In the genomic region with DNA sequence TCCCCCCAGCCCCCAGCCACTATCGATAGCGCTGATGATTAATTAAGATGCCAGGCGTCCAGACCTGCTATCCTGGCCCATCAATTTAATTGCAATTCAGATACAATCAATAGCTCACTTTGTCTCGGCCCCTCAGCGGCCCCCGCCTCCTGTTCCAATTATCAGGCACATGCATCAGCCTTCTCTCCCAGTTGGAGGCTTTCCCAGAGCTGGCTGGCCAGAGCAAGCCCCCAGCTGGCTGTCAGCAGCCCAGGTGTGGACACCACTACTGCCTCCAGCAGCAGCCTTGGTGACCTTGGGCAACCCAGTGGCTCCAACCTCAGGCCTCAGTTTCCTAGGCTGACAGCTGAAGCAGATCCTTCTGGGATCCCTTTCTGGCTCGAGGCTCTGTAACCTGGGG, we compare ENCODE assay signal across 16 mouse cellular contexts. TPM values are rescaled to one million over a fixed set of nuclear protein-coding genes. Genes with fewer than 3 reads are reported as not detected.
A peak's percentile ranks its signal among the peaks of the same experiment; 100 is the strongest.
DNase-seq lines count a peak whose midpoint lies in the region; ATAC-seq and TF ChIP-seq lines count a peak whose summit lies in the region.
"Had no signal": no experiment of that assay in that cellular context is flagged by ENCODE, and none has a peak within 500 bp of the region (broad histone marks: within the 10 kb centered on the region; RNA-seq: fewer than 3 reads in every experiment).

No protein-coding gene starts in this region.

- peak; percentile 58 for DNase-seq in kidney, adult 2 months
- DNase-seq in retina, postnatal 1 day, result peak; percentile 68
- DNase-seq in adrenal gland, adult 18-20 months (ENCODE audit: low spot score in 2 of 2), result no peak
- DNase-seq: adrenal gland, adult 2 months; cerebellum, adult 18-20 months; gastrocnemius, postnatal 25 days; heart, postnatal 10 days; left cerebral cortex, postnatal 4 days; lung, postnatal 4 days had no signal

- 79% methylated on average over 7 of the region's 7 CpGs for WGBS in kidney, adult 2 months
- 67% methylated on average over 7 of the region's 7 CpGs for WGBS in kidney, embryonic 15.5 days
- 47% methylated on average over 7 of the region's 7 CpGs for WGBS in midbrain, embryonic 16.5 days
- 56% methylated on average over 7 of the region's 7 CpGs for WGBS in midbrain, embryonic 13.5 days
- WGBS in forebrain, embryonic 16.5 days, result 16% methylated on average over 7 of the region's 7 CpGs

- TF ChIP-seq POLR2A in kidney, adult 2 months (IDR thresholded peaks at IDR 0.05; ENCODE audit: low read depth, low read length), result no peak

- ATAC-seq in kidney, embryonic 15.5 days (replicated peaks; ENCODE audit: low FRiP score), result no peak
- ATAC-seq in midbrain, embryonic 16.5 days, result no peak
- ATAC-seq in midbrain, embryonic 13.5 days, result no peak
- ATAC-seq in forebrain, embryonic 16.5 days, result no peak

- no peak overlapping the region for H3K4me2 ChIP-seq in kidney, embryonic 15.5 days
- no peak overlapping the region for H3K4me2 ChIP-seq in midbrain, embryonic 16.5 days (ENCODE audit: low read length)
- no peak overlapping the region for H3K4me2 ChIP-seq in midbrain, embryonic 13.5 days (replicated peaks)
- no peak overlapping the region for H3K4me2 ChIP-seq in forebrain, embryonic 16.5 days (ENCODE audit: low read length)
- H3K4me2 ChIP-seq: embryonic facial prominence, embryonic 13.5 days had no signal

- no peak for TF ChIP-seq CTCF in kidney, adult 2 months (conservative IDR thresholded peaks at IDR 0.05; ENCODE audit: insufficient read depth, insufficient read length, low read depth, low read length)

- peaks cover 4% of the 10 kb centered on the region; the same call in 1 of the 2 replicates for H3K36me3 ChIP-seq in kidney, adult 2 months (ENCODE audit: control insufficient read depth, insufficient read depth, low read length)
- H3K36me3 ChIP-seq in kidney, embryonic 15.5 days, result peaks cover 57% of the 10 kb centered on the region
- peaks cover 30% of the 10 kb centered on the region for H3K36me3 ChIP-seq in midbrain, embryonic 16.5 days (ENCODE audit: control insufficient read depth, insufficient read depth, low read length)
- peaks cover 78% of the 10 kb centered on the region for H3K36me3 ChIP-seq in midbrain, embryonic 13.5 days
- H3K36me3 ChIP-seq in forebrain, embryonic 16.5 days (ENCODE audit: control insufficient read depth, insufficient read depth), result peaks cover 7% of the 10 kb centered on the region

- no peak overlapping the region for H3K9ac ChIP-seq in kidney, embryonic 15.5 days
- H3K9ac ChIP-seq in midbrain, embryonic 16.5 days (ENCODE audit: low read depth, low read length), result no peak overlapping the region
- no peak overlapping the region for H3K9ac ChIP-seq in midbrain, embryonic 13.5 days (replicated peaks)
- peak overlapping the region; percentile 22; the same call in 1 of the 2 replicates for H3K9ac ChIP-seq in forebrain, embryonic 16.5 days (replicated peaks; ENCODE audit: low read depth, low read length)
- H3K9ac ChIP-seq: embryonic facial prominence, embryonic 13.5 days had no signal

- H3K9me3 ChIP-seq in kidney, embryonic 15.5 days (replicated peaks), result no peaks in the 10 kb centered on the region
- no peaks in the 10 kb centered on the region for H3K9me3 ChIP-seq in midbrain, embryonic 16.5 days (replicated peaks; ENCODE audit: control insufficient read depth, low read length, poor library complexity, severe bottlenecking)
- no peaks in the 10 kb centered on the region for H3K9me3 ChIP-seq in midbrain, embryonic 13.5 days
- no peaks in the 10 kb centered on the region for H3K9me3 ChIP-seq in forebrain, embryonic 16.5 days (ENCODE audit: control insufficient read depth, low read length)
- H3K9me3 ChIP-seq: embryonic facial prominence, embryonic 13.5 days had no signal

- no peaks in the 10 kb centered on the region for H3K27me3 ChIP-seq in kidney, adult 2 months (replicated peaks; ENCODE audit: control insufficient read depth, insufficient read depth, low read length)
- 0 out of 2 replicates have a peak, but pooled peaks cover 4% of the 10 kb centered on the region for H3K27me3 ChIP-seq in kidney, embryonic 15.5 days
- H3K27me3 ChIP-seq in midbrain, embryonic 16.5 days (ENCODE audit: control insufficient read depth, insufficient read depth, low read depth, low read length), result no peaks in the 10 kb centered on the region
- H3K27me3 ChIP-seq in midbrain, embryonic 13.5 days, result no peaks in the 10 kb centered on the region
- H3K27me3 ChIP-seq in forebrain, embryonic 16.5 days (replicated peaks; ENCODE audit: control insufficient read depth, insufficient read depth, low read length), result no peaks in the 10 kb centered on the region
- H3K27me3 ChIP-seq: embryonic facial prominence, embryonic 13.5 days had no signal

- no peaks in the 10 kb centered on the region; the same call in 1 of the 2 replicates for H3K4me1 ChIP-seq in kidney, adult 2 months (ENCODE audit: control insufficient read depth, insufficient read depth, low read length)
- H3K4me1 ChIP-seq in kidney, embryonic 15.5 days, result peaks cover 2% of the 10 kb centered on the region; the same call in 1 of the 2 replicates
- peaks cover 14% of the 10 kb centered on the region for H3K4me1 ChIP-seq in midbrain, embryonic 16.5 days (ENCODE audit: control insufficient read depth, insufficient read depth, low read length)
- peaks cover 37% of the 10 kb centered on the region for H3K4me1 ChIP-seq in midbrain, embryonic 13.5 days (replicated peaks)
- H3K4me1 ChIP-seq in forebrain, embryonic 16.5 days (replicated peaks; ENCODE audit: control insufficient read depth, insufficient read depth, low read length), result peaks cover 43% of the 10 kb centered on the region

- H3K27ac ChIP-seq in kidney, adult 2 months (ENCODE audit: insufficient read depth, low read depth, low read length), result peak overlapping the region; percentile 15
- H3K27ac ChIP-seq in kidney, embryonic 15.5 days, result no peak overlapping the region
- H3K27ac ChIP-seq in midbrain, embryonic 16.5 days (ENCODE audit: low read length), result peak overlapping the region; percentile 28; the same call in 1 of the 2 replicates
- no peak overlapping the region for H3K27ac ChIP-seq in midbrain, embryonic 13.5 days
- H3K27ac ChIP-seq in forebrain, embryonic 16.5 days (ENCODE audit: low read length), result peak overlapping the region; percentile 35; the same call in 1 of the 2 replicates
- H3K27ac ChIP-seq: embryonic facial prominence, embryonic 13.5 days had no signal

- H3K4me3 ChIP-seq in kidney, adult 2 months (ENCODE audit: insufficient read depth, low read depth, low read length), result no peak overlapping the region
- no peak overlapping the region for H3K4me3 ChIP-seq in kidney, embryonic 15.5 days (replicated peaks)
- no peak overlapping the region for H3K4me3 ChIP-seq in midbrain, embryonic 16.5 days (ENCODE audit: low read depth, low read length)
- no peak overlapping the region for H3K4me3 ChIP-seq in midbrain, embryonic 13.5 days (replicated peaks)
- no peak overlapping the region for H3K4me3 ChIP-seq in forebrain, embryonic 16.5 days (replicated peaks; ENCODE audit: low read length)
- H3K4me3 ChIP-seq: embryonic facial prominence, embryonic 13.5 days had no signal

RNA-seq across cellular contexts. Expression of gene Gm10277, which starts 43.3 kb away (rescaled TPM):
- polyA plus RNA-seq in kidney, adult 2 months (2012; rRNA removed), result 0.04 TPM in 1 of 2 replicates, not detected in the other
- 1.5 and 2.3 TPM in 2 replicates for polyA plus RNA-seq in kidney, embryonic 15.5 days (2015; fragmentation: Nextera tagmentation; extraction: Ambion mirVana)
- polyA plus RNA-seq in midbrain, embryonic 16.5 days (2015; fragmentation: Nextera tagmentation; extraction: Ambion mirVana), result 2.0 and 2.5 TPM in 2 replicates
- polyA plus RNA-seq in midbrain, embryonic 13.5 days (2015; fragmentation: Nextera tagmentation; extraction: Ambion mirVana), result 2.9 and 3.4 TPM in 2 replicates
- 0.99 and 3.3 TPM in 2 replicates for polyA plus RNA-seq in forebrain, embryonic 16.5 days (2015; fragmentation: Nextera tagmentation; extraction: Ambion mirVana)
- not detected for total RNA-seq in adrenal gland, adult 18-20 months (2021)
- total RNA-seq: adrenal gland, adult 2 months; gastrocnemius, postnatal 25 days; heart, postnatal 10 days; left cerebral cortex, postnatal 4 days; monocyte, adult 5-6 weeks had no signal
- polyA plus RNA-seq: adrenal gland, adult 2 months; cortical plate, adult 2 months had no signal

Comparison
In these comparisons a context has a peak if more than half of its experiments do, and no peak if none do; other contexts are left out.
1. H3K27ac ChIP-seq: peak in kidney, adult 2 months (single experiment), midbrain, embryonic 16.5 days (single experiment) and forebrain, embryonic 16.5 days (single experiment); none in kidney, embryonic 15.5 days (single experiment) and midbrain, embryonic 13.5 days (single experiment).
2. DNase-seq: peak in kidney, adult 2 months (single experiment) and retina, postnatal 1 day (single experiment); none in adrenal gland, adult 18-20 months (0 of 2).